Mouse (Mus musculus) midbrain, postnatal 0 days (tissue): Measurements from ENCODE around the gene Wdr25. TPM values are rescaled to one million over a fixed set of nuclear protein-coding genes. Genes with fewer than 3 reads are reported as not detected.

Source experiments
- ATAC-seq: fragments of 200-750 bp; cut with Nextera tagmentation; 2 replicates; pipeline ENCODE4 v1.8.0; 2017; ENCODE audit warnings: moderate number of reproducible peaks, mild to moderate bottlenecking, moderate TSS enrichment, moderate library complexity; ENCODE audit not compliant: low FRiP score
- DNase-seq: peaks from one replicate; pipeline ENCODE4 v3.0.0-alpha.2; 2015; ENCODE audit warnings: low spot score
- H3K27ac ChIP-seq: fragments of 300-500 bp; sonication (generic); 2 replicates; pipeline ENCODE4 v1.5.1; 2014; ENCODE audit warnings: low read depth, mild to moderate bottlenecking, low read length, mixed read lengths
- H3K27me3 ChIP-seq: fragments of 300-500 bp; sonication (generic); 2 replicates; pipeline ENCODE4 v1.6.1; 2014; ENCODE audit warnings: low read length, control low read depth, mixed read lengths; ENCODE audit not compliant: insufficient read depth
- H3K36me3 ChIP-seq: fragments of 300-500 bp; sonication (generic); 2 replicates; pipeline ENCODE4 v1.6.1; 2014; ENCODE audit warnings: low read length, control low read depth, mixed read lengths; ENCODE audit not compliant: insufficient read depth
- H3K4me1 ChIP-seq: fragments of 300-500 bp; sonication (generic); 2 replicates; pipeline ENCODE4 v1.6.1; 2014; ENCODE audit warnings: mild to moderate bottlenecking, control low read depth, antibody characterized with exemption, low read length, mixed read lengths; ENCODE audit not compliant: insufficient read depth
- H3K4me2 ChIP-seq: fragments of 300-500 bp; sonication (generic); 2 replicates; pipeline ENCODE4 v1.6.1; 2014; ENCODE audit warnings: low read depth, mild to moderate bottlenecking, low read length, mixed read lengths; ENCODE audit not compliant: poor library complexity, severe bottlenecking
- H3K4me3 ChIP-seq: fragments of 300-500 bp; sonication (generic); 2 replicates; pipeline ENCODE4 v1.5.1; 2014; ENCODE audit warnings: low read depth, mild to moderate bottlenecking, low read length, moderate library complexity
- H3K9ac ChIP-seq: fragments of 300-500 bp; sonication (generic); replicated peaks from 2 replicates; pipeline ENCODE4 v1.6.1; 2014; ENCODE audit warnings: mild to moderate bottlenecking, low read length, moderate library complexity, mixed read lengths; ENCODE audit not compliant: poor library complexity, severe bottlenecking
- H3K9me3 ChIP-seq: fragments of 300-500 bp; sonication (generic); 2 replicates; pipeline ENCODE4 v1.6.1; 2016; ENCODE audit warnings: low read length, control low read depth
- CTCF ChIP-seq: IDR thresholded peaks from 2 replicates; pipeline ENCODE4 v1.5.1; 2016; ENCODE audit warnings: antibody characterized with exemption, mild to moderate bottlenecking
- WGBS: fragments of 180-500 bp; shearing (Covaris S2); extraction: QIAGEN DNeasy Blood & Tissue Kit; methylation state at CpG from one replicate; pipeline ENCODE4 v1.1.7; 2014; 5-methylcytosine and 5-hydroxymethylcytosine counted together
- polyA plus RNA-seq: library from polyadenylated mRNA; unstranded; fragments of >200 nt; fragmentation: Nextera tagmentation; extraction: Ambion mirVana; gene quantifications from 2 replicates; pipeline ENCODE4 v1.2.1, GENCODE M21; 2015
- total RNA-seq: library from RNA; depleted of rRNA; stranded (reverse); fragments of >200 nt; gene quantifications from 2 replicates; pipeline ENCODE4 v1.2.3, GENCODE M21; 2014

The Wdr25 gene
- total and polyA plus RNA-seq, 2 experiments from 2014 or later, result 5.1 to 6.5 TPM

DNA sequence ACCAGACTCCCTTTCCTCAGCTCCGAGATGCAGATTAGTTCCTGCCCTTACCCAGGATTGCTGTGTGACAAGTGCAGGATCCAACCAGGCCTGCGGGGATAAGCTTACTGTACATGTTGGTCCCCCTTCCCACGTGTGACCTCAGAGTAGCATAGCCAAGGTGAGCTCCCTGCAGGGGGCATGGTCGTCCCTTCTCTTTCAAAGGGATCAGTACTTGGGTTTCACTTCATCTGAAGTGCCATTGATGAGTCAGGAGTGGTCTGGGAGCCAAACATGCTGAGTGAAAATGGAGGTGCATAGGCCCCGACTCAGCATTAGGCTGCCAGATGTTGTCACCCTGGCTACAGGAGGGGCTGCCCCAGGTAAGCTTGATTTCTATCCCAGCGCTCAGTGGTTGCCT lies 91.6 kb downstream of the Wdr25 start:
- Histone ChIP-seq H3K4me3 (no peak overlapping the region), H3K4me2 (no peak overlapping the region), H3K27me3 (no peaks in the 10 kb centered on the region), H3K4me1 (no peaks in the 10 kb centered on the region), H3K27ac (no peak overlapping the region), H3K36me3 (no peaks in the 10 kb centered on the region), H3K9me3 (no peaks in the 10 kb centered on the region), H3K9ac (no peak overlapping the region)
- ATAC-seq (no peak), DNase-seq (no peak)
- 78% methylated on average over 6 of the region's 6 CpGs for WGBS
- no peak for TF ChIP-seq CTCF

GRCm38 (mm10) chr12:108987448-108987847 lies 94.0 kb downstream of the Wdr25 start:
- DNase-seq, result no peak
- H3K9ac ChIP-seq, result no peak overlapping the region
- TF ChIP-seq CTCF, result no peak

DNA sequence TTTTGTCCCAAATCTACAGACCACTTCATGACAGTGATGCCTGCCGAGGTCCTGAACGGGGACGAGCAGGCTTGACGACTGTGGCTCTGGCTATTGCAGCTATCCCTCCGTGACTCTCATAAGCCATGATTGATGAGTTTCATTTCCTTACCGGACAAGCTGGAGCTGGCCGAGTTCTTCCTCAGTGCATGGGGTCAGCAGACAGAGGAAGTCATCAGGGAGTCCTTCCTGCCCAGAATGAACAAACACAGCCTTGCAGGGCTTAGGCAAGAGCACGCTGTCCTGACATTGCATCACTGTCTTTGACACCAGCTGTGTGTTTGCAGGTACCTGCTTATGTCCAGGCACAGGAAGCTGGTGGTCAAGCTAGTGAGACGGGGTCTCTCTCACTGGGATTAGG lies 97.0 kb downstream of the Wdr25 start:
- no peaks in the 10 kb centered on the region for H3K27me3 ChIP-seq
- DNase-seq, result no peak
- 83% methylated on average over 9 of the region's 9 CpGs for WGBS
- no peaks in the 10 kb centered on the region for H3K36me3 ChIP-seq
- ATAC-seq, result no peak
- no peak overlapping the region for H3K4me3 ChIP-seq
- H3K9me3 ChIP-seq, result no peaks in the 10 kb centered on the region
- H3K4me1 ChIP-seq, result no peaks in the 10 kb centered on the region
- H3K9ac ChIP-seq, result no peak overlapping the region
- H3K4me2 ChIP-seq, result no peak overlapping the region
- no peak overlapping the region for H3K27ac ChIP-seq
- TF ChIP-seq CTCF, result no peak

More at GRCm38 (mm10) chr12:108987448-108987847, 94.0 kb downstream of the Wdr25 start:
- ATAC-seq, result no peak
- H3K27me3 ChIP-seq, result no peaks in the 10 kb centered on the region
- no peaks in the 10 kb centered on the region for H3K9me3 ChIP-seq
- H3K27ac ChIP-seq, result no peak overlapping the region
- no peak overlapping the region for H3K4me3 ChIP-seq
- no peaks in the 10 kb centered on the region for H3K4me1 ChIP-seq
- no peak overlapping the region for H3K4me2 ChIP-seq
- H3K36me3 ChIP-seq, result no peaks in the 10 kb centered on the region
- 82% methylated on average over 9 of the region's 9 CpGs for WGBS

DNA sequence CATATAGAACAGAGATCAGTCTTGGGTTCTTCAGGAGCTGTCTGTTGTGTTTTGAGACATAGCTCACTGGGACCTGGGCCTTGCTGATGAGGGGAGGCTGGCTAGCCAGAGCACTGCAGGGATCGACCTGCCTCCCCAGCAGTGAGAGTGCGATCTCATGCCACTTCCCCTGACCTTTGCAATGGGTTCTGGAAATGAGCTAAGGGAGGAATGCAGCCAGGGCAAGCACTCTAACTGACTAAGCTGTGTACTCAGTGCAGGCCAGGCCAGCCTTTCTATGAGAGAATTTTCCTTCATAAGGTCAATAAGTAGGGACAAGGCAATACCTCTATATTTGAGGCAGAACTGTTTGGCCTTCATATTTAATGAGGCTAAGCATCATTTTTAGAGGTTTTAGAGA lies 99.6 kb downstream of the Wdr25 start:
- ATAC-seq, result no peak
- no peak overlapping the region for H3K9ac ChIP-seq
- H3K27me3 ChIP-seq, result no peaks in the 10 kb centered on the region
- no peak overlapping the region for H3K4me2 ChIP-seq
- no peaks in the 10 kb centered on the region for H3K36me3 ChIP-seq
- peaks cover 7% of the 10 kb centered on the region for H3K4me1 ChIP-seq
- no peaks in the 10 kb centered on the region for H3K9me3 ChIP-seq
- 68% methylated on average over 2 of the region's 2 CpGs for WGBS
- no peak for TF ChIP-seq CTCF
- no peak for DNase-seq
- H3K27ac ChIP-seq, result no peak overlapping the region
- H3K4me3 ChIP-seq, result no peak overlapping the region

GRCm38 (mm10) chr12:108994436-108995031 lies 101.1 kb downstream of the Wdr25 start:
- Histone ChIP-seq H3K4me3 (no peak overlapping the region), H3K27ac (no peak overlapping the region), H3K27me3 (no peaks in the 10 kb centered on the region), H3K9me3 (no peaks in the 10 kb centered on the region), H3K4me2 (no peak overlapping the region), H3K4me1 (peaks cover 7% of the 10 kb centered on the region), H3K36me3 (no peaks in the 10 kb centered on the region), H3K9ac (no peak overlapping the region)
- no peak; the same call in 1 of the 2 replicates for TF ChIP-seq CTCF
- ATAC-seq, result no peak
- peak; percentile 63 for DNase-seq
- WGBS, result 26% methylated on average over 19 of the region's 19 CpGs

DNA sequence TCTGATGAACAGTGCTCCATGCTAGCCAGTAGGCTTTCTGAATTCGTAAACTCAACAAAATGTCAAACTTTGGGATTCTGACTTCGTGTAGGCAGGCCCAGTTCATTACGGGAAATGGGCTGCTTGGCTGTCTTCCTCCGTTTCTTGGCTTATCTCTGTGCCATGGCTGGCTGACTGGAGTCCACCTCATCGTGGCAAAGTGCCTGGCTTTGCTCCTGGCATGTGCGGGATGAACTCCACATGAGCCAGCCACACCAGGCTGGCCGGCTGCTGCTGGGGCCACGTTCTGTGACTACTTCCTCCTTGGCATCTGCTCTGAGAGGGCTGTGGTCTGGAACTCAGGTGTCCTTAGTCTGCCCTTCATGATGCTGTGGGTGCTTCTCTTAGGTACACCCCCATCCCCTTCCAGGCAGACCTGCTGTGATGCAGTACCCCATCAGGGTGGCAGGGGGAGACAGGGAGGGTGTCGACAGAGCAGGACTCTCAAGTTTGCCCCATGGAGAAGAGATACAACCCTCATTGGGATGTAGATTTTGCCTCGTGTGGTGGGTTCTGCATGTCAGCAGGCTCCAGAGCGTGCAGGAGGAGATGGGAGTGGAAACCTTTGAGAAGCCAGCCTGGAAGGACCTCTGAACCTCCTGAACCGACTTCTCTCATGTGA lies 102.7 kb downstream of the Wdr25 start:
- Histone ChIP-seq H3K4me2 (no peak overlapping the region), H3K36me3 (no peaks in the 10 kb centered on the region), H3K9me3 (no peaks in the 10 kb centered on the region), H3K4me3 (no peak overlapping the region), H3K27me3 (no peaks in the 10 kb centered on the region), H3K4me1 (peaks cover 7% of the 10 kb centered on the region), H3K27ac (no peak overlapping the region), H3K9ac (no peak overlapping the region)
- DNase-seq (no peak), ATAC-seq (no peak)
- peak; percentile 43 for TF ChIP-seq CTCF
- WGBS, result 81% methylated on average over 12 of the region's 12 CpGs
